Mouse (Mus musculus): ENCODE results near the gene Plekhm2. TPM values are rescaled to one million over a fixed set of nuclear protein-coding genes. Genes with fewer than 3 reads are reported as not detected.

Plekhm2 gene
- polyA plus RNA-seq, 1 experiment = 124 TPM

DNA sequence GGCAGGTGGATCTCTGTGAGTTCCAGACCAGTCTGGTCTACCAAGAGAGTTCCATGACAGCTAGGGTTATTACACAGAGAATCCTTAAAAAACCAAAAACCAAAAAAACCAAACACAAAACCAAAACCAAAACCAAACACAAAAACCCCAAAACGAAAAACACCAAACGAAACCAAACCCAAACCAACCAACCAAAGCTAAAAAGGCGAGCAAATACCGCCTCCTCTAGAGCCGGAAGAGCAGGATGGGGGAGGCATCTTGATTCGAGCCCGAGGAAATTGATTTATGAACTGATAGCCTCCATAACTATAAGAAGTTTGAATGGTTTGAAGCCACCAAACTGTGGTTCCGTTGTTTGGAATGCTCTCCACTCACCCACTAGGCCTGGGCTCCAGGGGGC, 80.8 kb downstream of the Plekhm2 start:
- Histone ChIP-seq H3K27me3 (ENCODE audit: control insufficient read depth, insufficient read depth, low read length) (no peaks in the 10 kb centered on the region), H3K27ac (ENCODE audit: insufficient read depth, low read length) (no peak overlapping the region), H3K4me1 (ENCODE audit: control insufficient read depth, insufficient read depth, low read length) (no peaks in the 10 kb centered on the region), H3K4me3 (replicated peaks; ENCODE audit: insufficient read depth, low read depth, low read length) (no peak overlapping the region)
- TF ChIP-seq CTCF (IDR thresholded peaks at IDR 0.05; ENCODE audit: borderline replicate concordance, insufficient read depth, low read depth, low read length) (no peak), POLR2A (IDR thresholded peaks at IDR 0.05; ENCODE audit: borderline replicate concordance, insufficient read depth, low read length) (no peak)
- WGBS = 87% methylated on average over 8 of the region's 8 CpGs
- no peak for DNase-seq

DNA sequence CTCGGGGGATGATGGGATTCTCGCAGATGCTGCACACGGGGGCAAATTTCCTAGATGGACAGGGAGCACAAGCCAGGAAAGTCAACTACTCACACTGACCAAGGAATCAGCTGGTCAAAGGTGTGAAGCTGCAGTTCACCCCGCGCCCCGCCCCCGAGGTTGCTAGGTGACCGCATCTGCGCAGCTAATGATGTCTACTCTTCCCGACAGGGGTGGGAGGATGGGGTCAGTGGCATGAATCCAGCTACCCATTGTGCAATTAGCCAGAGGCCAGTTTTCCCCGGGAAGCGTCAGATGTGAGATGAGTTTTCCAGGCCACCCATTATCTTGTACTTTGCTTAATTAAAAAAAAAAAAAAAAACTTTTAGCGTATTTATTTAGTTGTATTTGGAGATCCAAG, 83.6 kb downstream of the Plekhm2 start:
- no peak overlapping the region for H3K4me3 ChIP-seq (replicated peaks; ENCODE audit: insufficient read depth, low read depth, low read length)
- H3K4me1 ChIP-seq (ENCODE audit: control insufficient read depth, insufficient read depth, low read length) = no peaks in the 10 kb centered on the region
- no peaks in the 10 kb centered on the region for H3K27me3 ChIP-seq (ENCODE audit: control insufficient read depth, insufficient read depth, low read length)
- no peak for DNase-seq
- TF ChIP-seq POLR2A (IDR thresholded peaks at IDR 0.05; ENCODE audit: borderline replicate concordance, insufficient read depth, low read length) = no peak
- no peak for TF ChIP-seq CTCF (IDR thresholded peaks at IDR 0.05; ENCODE audit: borderline replicate concordance, insufficient read depth, low read depth, low read length)
- no peak overlapping the region for H3K27ac ChIP-seq (ENCODE audit: insufficient read depth, low read length)
- WGBS = 48% methylated on average over 13 of the region's 13 CpGs

DNA sequence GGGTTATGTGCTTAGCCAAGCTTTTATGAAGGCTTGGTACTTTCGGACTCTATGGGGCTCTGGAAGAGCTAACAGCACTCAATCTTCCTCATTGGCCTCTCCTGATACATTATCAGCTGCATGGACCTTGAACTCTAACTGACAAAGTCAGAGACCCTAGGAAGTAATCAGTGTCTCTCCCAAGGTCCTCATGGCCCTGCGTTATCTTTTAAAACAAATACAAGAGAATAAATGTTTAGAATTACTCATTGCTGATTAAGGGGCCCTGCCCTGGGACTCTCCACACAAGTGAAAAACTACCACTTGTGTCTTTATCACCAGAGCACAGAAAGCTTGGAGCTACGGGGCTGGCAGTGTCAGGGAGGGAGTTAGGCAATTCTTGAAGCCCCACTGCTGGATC, 85.9 kb downstream of the Plekhm2 start:
- no peak overlapping the region for H3K27ac ChIP-seq (ENCODE audit: insufficient read depth, low read length)
- no peak overlapping the region for H3K4me3 ChIP-seq (replicated peaks; ENCODE audit: insufficient read depth, low read depth, low read length)
- no peaks in the 10 kb centered on the region for H3K27me3 ChIP-seq (ENCODE audit: control insufficient read depth, insufficient read depth, low read length)
- TF ChIP-seq CTCF (IDR thresholded peaks at IDR 0.05; ENCODE audit: borderline replicate concordance, insufficient read depth, low read depth, low read length) (no peak), POLR2A (IDR thresholded peaks at IDR 0.05; ENCODE audit: borderline replicate concordance, insufficient read depth, low read length) (no peak)
- H3K4me1 ChIP-seq (ENCODE audit: control insufficient read depth, insufficient read depth, low read length) = no peaks in the 10 kb centered on the region
- DNase-seq = no peak
- WGBS = 74% methylated on average over 3 of the region's 3 CpGs

DNA sequence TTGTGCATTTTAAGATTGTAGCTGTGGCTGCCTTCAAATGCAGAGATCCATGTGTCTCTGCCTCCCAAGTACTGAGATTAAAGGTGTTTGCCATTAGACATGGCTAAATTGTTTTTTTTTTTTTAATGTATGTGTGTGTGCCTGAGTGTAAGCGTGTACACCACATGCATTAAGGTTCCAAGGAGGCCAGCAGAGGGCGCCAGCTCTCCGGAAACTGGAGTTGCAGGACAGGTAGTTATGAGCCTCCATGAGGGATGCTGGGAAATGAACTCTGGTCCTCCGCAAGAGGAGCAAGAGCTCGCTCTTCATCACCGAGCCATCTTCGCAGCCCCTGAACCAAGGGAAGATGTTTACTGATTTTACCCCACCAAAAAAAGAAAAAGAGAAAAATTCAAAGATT, 87.8 kb downstream of the Plekhm2 start:
- no peaks in the 10 kb centered on the region for H3K27me3 ChIP-seq (ENCODE audit: control insufficient read depth, insufficient read depth, low read length)
- no peak overlapping the region for H3K27ac ChIP-seq (ENCODE audit: insufficient read depth, low read length)
- 93% methylated on average over 7 of the region's 7 CpGs for WGBS
- H3K4me3 ChIP-seq (replicated peaks; ENCODE audit: insufficient read depth, low read depth, low read length) = no peak overlapping the region
- H3K4me1 ChIP-seq (ENCODE audit: control insufficient read depth, insufficient read depth, low read length) = no peaks in the 10 kb centered on the region
- DNase-seq = no peak
- TF ChIP-seq CTCF (IDR thresholded peaks at IDR 0.05; ENCODE audit: borderline replicate concordance, insufficient read depth, low read depth, low read length) = no peak
- TF ChIP-seq POLR2A (IDR thresholded peaks at IDR 0.05; ENCODE audit: borderline replicate concordance, insufficient read depth, low read length) = no peak

DNA sequence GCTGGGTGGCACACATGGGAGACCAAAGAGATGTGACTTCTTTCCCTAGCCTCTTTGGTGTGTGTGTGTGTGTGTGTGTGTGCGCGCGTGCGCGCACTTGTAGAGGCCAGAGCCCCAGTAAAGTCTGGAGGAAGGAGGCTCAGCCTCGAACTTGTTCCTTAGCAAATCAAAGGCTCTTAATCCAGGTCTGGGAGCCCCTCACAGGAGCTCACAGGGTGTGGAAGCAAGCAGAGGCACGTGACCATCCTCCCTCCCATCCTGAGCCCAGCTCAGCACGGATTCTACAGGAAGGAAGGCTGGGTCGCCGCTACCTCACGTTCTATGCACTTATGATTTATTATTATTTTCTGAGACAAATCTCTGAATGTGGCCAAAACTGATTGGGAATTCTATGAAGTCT, 88.3 kb downstream of the Plekhm2 start:
- Histone ChIP-seq H3K4me3 (replicated peaks; ENCODE audit: insufficient read depth, low read depth, low read length) (no peak overlapping the region), H3K27me3 (ENCODE audit: control insufficient read depth, insufficient read depth, low read length) (no peaks in the 10 kb centered on the region), H3K4me1 (ENCODE audit: control insufficient read depth, insufficient read depth, low read length) (no peaks in the 10 kb centered on the region), H3K27ac (ENCODE audit: insufficient read depth, low read length) (no peak overlapping the region)
- no peak for TF ChIP-seq POLR2A (IDR thresholded peaks at IDR 0.05; ENCODE audit: borderline replicate concordance, insufficient read depth, low read length)
- no peak for TF ChIP-seq CTCF (IDR thresholded peaks at IDR 0.05; ENCODE audit: borderline replicate concordance, insufficient read depth, low read depth, low read length)
- WGBS = 87% methylated on average over 11 of the region's 11 CpGs
- DNase-seq = no peak

Other genes starting within 250 kb of the Plekhm2 start
- gene Clcnkb, start 248.9 kb downstream of the Plekhm2 start, polyA plus RNA-seq (2012; rRNA removed) = not detected in 2 replicates
- 0.10 and 0.16 TPM in 2 replicates for gene Hspb7, start 244.1 kb downstream of the Plekhm2 start, polyA plus RNA-seq (2012; rRNA removed)
- gene Srarp, start 228.8 kb downstream of the Plekhm2 start, polyA plus RNA-seq (2012; rRNA removed) = 8.7 and 12.9 TPM in 2 replicates
- gene Zbtb17, start 220.2 kb downstream of the Plekhm2 start, polyA plus RNA-seq (2012; rRNA removed) = 34.7 TPM in 2 replicates
- gene Spen, start 126.3 kb downstream of the Plekhm2 start, polyA plus RNA-seq (2012; rRNA removed) = 16.6 and 18.6 TPM in 2 replicates
- gene Fblim1, start 58.8 kb downstream of the Plekhm2 start, polyA plus RNA-seq (2012; rRNA removed) = 2.3 and 2.6 TPM in 2 replicates
- gene Tmem82, start 46.3 kb downstream of the Plekhm2 start, polyA plus RNA-seq (2012; rRNA removed) = 0.57 and 0.73 TPM in 2 replicates
- gene Slc25a34, start 41.1 kb downstream of the Plekhm2 start, polyA plus RNA-seq (2012; rRNA removed) = 7.7 and 9.5 TPM in 2 replicates
- gene Rsc1a1, start 20.7 kb upstream of the Plekhm2 start, polyA plus RNA-seq (2012; rRNA removed) = 7.4 and 8.1 TPM in 2 replicates
- 20.4 and 21.1 TPM in 2 replicates for gene Ddi2, start 58.5 kb upstream of the Plekhm2 start, polyA plus RNA-seq (2012; rRNA removed)
- gene Agmat, start 81.8 kb upstream of the Plekhm2 start, polyA plus RNA-seq (2012; rRNA removed) = 1.5 and 2.7 TPM in 2 replicates
- gene Dnajc16, start 126.0 kb upstream of the Plekhm2 start, polyA plus RNA-seq (2012; rRNA removed) = 27.3 and 28.1 TPM in 2 replicates
- gene Casp9, start 128.7 kb upstream of the Plekhm2 start, polyA plus RNA-seq (2012; rRNA removed) = 20.0 and 21.8 TPM in 2 replicates
- gene Cela2a, start 161.3 kb upstream of the Plekhm2 start, polyA plus RNA-seq (2012; rRNA removed) = 0.13 and 0.16 TPM in 2 replicates
- not detected in 2 replicates for gene Ctrc, start 181.5 kb upstream of the Plekhm2 start, polyA plus RNA-seq (2012; rRNA removed)
- gene Efhd2, start 210.0 kb upstream of the Plekhm2 start, polyA plus RNA-seq (2012; rRNA removed) = 141 and 152 TPM in 2 replicates